Mouse (Mus musculus) lung, postnatal 14 days (tissue): ENCODE measurements around the gene Defa23.
"Not testable (repeated sequence)": the region's sequence is repeated elsewhere in the genome, so short reads cannot be mapped to it uniquely, and the experiment has no call there.

Source experiments
- DNase-seq: peaks from one replicate; pipeline ENCODE4 v3.0.0; 2021

Defa23 gene

DNA sequence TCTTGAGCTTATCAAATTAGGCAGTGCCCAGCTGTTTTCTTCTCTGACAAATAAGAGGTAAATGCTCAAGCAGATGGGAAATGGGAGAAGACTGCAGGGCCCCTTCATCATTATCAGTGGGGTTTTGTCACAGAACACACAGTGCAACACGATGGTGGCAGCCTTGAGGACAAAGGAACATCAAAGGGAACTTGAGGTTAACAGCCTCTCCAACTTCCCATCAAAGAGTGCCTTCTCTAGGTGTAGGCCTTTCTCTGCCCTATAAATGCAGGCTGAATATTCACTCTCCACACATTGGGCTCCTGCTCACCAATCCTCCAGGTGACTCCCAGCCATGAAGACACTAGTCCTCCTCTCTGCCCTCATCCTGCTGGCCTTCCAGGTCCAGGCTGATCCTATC is at the start of gene Defa23:
TSS of gene Defa23 (plus strand) at position 301 of the 400 bp plus-strand sequence.
- not testable (repeated sequence) for DNase-seq

GRCm38 (mm10) chr8:21006801-21007200 is 48.0 kb upstream of the Defa23 start:
- no peak for DNase-seq

- not testable (repeated sequence) for DNase-seq
These were observed 46.3 kb upstream of the Defa23 start for GRCm38 (mm10) chr8:21008578-21008977.

GRCm38 (mm10) chr8:21010548-21010947 is 44.3 kb upstream of the Defa23 start:
- not testable (repeated sequence) for DNase-seq

DNA sequence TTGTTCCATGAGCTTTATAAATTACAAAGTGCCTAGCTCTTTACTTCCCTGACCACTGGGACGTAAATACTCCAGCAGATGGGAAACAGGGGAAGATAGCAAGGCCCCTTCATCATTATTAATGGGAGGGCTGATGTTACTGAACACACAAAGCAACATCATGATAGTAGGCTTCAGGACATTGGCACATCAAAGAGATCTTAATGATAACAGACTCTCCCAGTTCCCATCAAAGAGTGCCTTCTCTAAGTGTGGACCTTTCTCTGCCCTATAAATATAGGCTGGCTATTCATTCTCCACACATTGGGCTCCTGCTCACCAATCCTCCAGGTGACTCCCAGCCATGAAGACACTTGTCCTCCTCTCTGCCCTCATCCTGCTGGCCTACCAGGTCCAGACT is 29.6 kb upstream of the Defa23 start, which contains the start of gene Defa21:
TSS of gene Defa21 (plus strand) at position 301 of the 400 bp plus-strand sequence.
- not testable (repeated sequence) for DNase-seq

DNA sequence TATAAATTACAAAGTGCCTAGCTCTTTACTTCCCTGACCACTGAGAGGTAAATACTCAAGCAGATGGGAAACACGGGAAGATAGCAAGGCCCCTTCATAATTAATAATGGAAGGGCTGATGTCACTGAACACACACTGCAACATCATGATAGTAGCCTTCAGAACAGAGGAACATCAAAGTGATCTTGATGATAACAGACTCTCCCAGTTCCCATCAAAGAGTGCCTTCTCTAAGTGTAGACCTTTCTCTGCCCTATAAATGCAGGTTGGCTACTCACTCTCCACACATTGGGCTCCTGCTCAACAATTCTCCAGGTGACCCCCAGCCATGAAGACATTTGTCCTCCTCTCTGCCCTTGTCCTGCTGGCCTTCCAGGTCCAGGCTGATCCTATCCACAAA is 9.9 kb downstream of the Defa23 start, which contains the start of gene Defa35:
TSS of gene Defa35 (plus strand) at position 301 of the 400 bp plus-strand sequence.
- DNase-seq = not testable (repeated sequence)

GRCm38 (mm10) chr8:21084142-21084541 is 29.3 kb downstream of the Defa23 start, which contains the start of gene Defa25:
TSS of gene Defa25 (plus strand) at chr8:21084442.
- not testable (repeated sequence) for DNase-seq

DNA sequence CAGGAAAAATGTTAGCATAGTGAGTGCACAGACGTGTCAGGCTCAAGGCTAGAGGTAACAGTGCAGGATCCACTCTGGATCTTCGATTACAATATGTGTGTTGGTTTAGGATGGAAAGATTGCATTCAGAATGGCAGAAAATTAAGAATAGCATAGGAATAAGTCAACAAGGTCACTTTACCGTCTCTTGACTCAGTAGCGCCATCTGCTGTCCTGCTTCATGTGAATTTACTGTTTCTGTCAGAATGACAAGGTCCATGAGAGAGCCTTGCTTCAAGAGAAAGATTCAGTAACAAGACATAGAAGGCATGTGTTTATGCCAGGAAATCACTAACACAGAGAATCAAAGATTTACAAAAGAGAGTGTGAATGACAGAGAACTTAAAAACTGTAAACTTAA is 38.3 kb downstream of the Defa23 start:
- DNase-seq = no peak

- not testable (repeated sequence) for DNase-seq
These were observed 41.1 kb downstream of the Defa23 start, which contains the start of gene Gm14851 for GRCm38 (mm10) chr8:21095950-21096349. TSS of gene Gm14851 (minus strand) at chr8:21096050.
